Mouse (Mus musculus) MEL (cell line): Measurements from ENCODE around the gene Cdca4.

Experiments
- BHLHE40 ChIP-seq: IDR thresholded peaks from 2 replicates; pipeline ENCODE4 v1.6.1; 2012; ENCODE audit warnings: low read depth, mild to moderate bottlenecking, inconsistent platforms, low read length, improper control_type of control experiment, borderline replicate concordance
- CHD2 ChIP-seq: IDR thresholded peaks from 2 replicates; pipeline ENCODE4 v1.6.1; 2011; ENCODE audit warnings: low read length, improper control_type of control experiment
- CTCF ChIP-seq, 3 experiments: IDR thresholded peaks in 2 of 3; conservative IDR thresholded peaks in 1 of 3; 2 replicates each; pipeline ENCODE4 v1.5.1; 2011 to 2012; ENCODE audit warnings: low read length in 3 of 3, low read depth in 2 of 3, mild to moderate bottlenecking in 2 of 3, improper control_type of control experiment in 1 of 3, inconsistent platforms in 1 of 3, mixed read lengths in 1 of 3, moderate library complexity in 1 of 3; ENCODE audit not compliant: control insufficient read depth in 1 of 3, insufficient read depth in 1 of 3, poor library complexity in 1 of 3, severe bottlenecking in 1 of 3
- EP300 ChIP-seq, 2 experiments: IDR thresholded peaks; 2 replicates each; pipeline ENCODE4 v1.6.1; 2011; ENCODE audit warnings: improper control_type of control experiment in 2 of 2, low read length in 2 of 2, low read depth in 1 of 2, mild to moderate bottlenecking in 1 of 2
- GATA1 ChIP-seq: IDR thresholded peaks from 2 replicates; pipeline ENCODE4 v1.6.1; 2011; ENCODE audit warnings: low read depth, low read length, improper control_type of control experiment
- MXI1 ChIP-seq: IDR thresholded peaks from 2 replicates; pipeline ENCODE4 v1.6.1; 2011; ENCODE audit warnings: mild to moderate bottlenecking, low read depth, low read length, improper control_type of control experiment
- MYC ChIP-seq: IDR thresholded peaks from 2 replicates; pipeline ENCODE4 v1.6.1; 2011; ENCODE audit warnings: low read depth, mild to moderate bottlenecking, low read length, improper control_type of control experiment, moderate library complexity
- NELFE ChIP-seq: IDR thresholded peaks from 2 replicates; pipeline ENCODE4 v1.6.1; 2011; ENCODE audit warnings: low read depth, low read length, improper control_type of control experiment
- POLR2A ChIP-seq, 2 experiments: IDR thresholded peaks; 2 replicates each; pipeline ENCODE4 v1.6.1; 2011 to 2012; ENCODE audit warnings: low read length in 2 of 2, mild to moderate bottlenecking in 2 of 2, control low read depth in 1 of 2, improper control_type of control experiment in 1 of 2, low read depth in 1 of 2, moderate library complexity in 1 of 2; ENCODE audit not compliant: control insufficient read depth in 1 of 2, insufficient read depth in 1 of 2, poor library complexity in 1 of 2
- POLR2AphosphoS2 ChIP-seq: IDR thresholded peaks from 2 replicates; pipeline ENCODE4 v1.6.1; 2011; ENCODE audit warnings: low read length, improper control_type of control experiment
- POLR2AphosphoS5 ChIP-seq: IDR thresholded peaks from 2 replicates; pipeline ENCODE4 v1.6.1; 2012; ENCODE audit warnings: low read depth, borderline replicate concordance, mild to moderate bottlenecking, inconsistent platforms, low read length, moderate library complexity, mixed read lengths
- UBTF ChIP-seq: IDR thresholded peaks from 2 replicates; pipeline ENCODE4 v1.6.1; 2012; ENCODE audit warnings: low read depth, mild to moderate bottlenecking, inconsistent platforms, low read length, improper control_type of control experiment, moderate library complexity, borderline replicate concordance; ENCODE audit not compliant: insufficient read depth
- USF1 ChIP-seq: IDR thresholded peaks from 2 replicates; pipeline ENCODE4 v1.6.1; 2014; ENCODE audit warnings: low read depth, mild to moderate bottlenecking, inconsistent platforms, low read length, improper control_type of control experiment, moderate library complexity

DNA sequence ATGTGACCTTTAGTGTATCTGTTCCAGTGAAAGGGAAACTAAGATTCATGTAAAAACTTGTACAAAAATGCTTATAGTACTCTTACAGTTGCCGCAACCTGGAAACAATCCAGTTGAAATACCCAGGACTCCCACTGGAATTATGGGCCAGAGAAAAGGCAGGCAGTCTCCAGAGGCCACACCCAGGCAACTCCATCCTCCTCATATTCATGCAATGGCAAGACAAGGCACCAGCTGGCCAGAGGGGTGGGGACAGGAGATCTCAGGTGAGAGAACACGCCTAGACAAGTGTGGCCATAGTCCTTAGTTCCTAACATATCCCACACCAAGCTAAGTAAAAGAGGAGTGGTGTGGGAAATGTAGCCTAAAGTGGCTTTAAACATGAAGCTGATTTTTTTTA is 6.5 kb downstream of the Cdca4 start:
- no peak for TF ChIP-seq CTCF (IDR thresholded peaks at IDR 0.05 in 2 of 3, conservative IDR thresholded peaks at IDR 0.05 in 1 of 3; ENCODE audit: control insufficient read depth in 1 of 3, insufficient read depth in 1 of 3, low read depth in 2 of 3, low read length in 3 of 3, poor library complexity in 1 of 3, severe bottlenecking in 1 of 3)
- no peak for TF ChIP-seq NELFE
- no peak for TF ChIP-seq POLR2AphosphoS2
- no peak for TF ChIP-seq GATA1
- TF ChIP-seq UBTF = no peak
- TF ChIP-seq POLR2A (IDR thresholded peaks at IDR 0.05; ENCODE audit: control insufficient read depth in 1 of 2, insufficient read depth in 1 of 2, low read depth in 1 of 2, low read length in 2 of 2, poor library complexity in 1 of 2) = no peak
- no peak for TF ChIP-seq CHD2
- TF ChIP-seq MYC = no peak
- TF ChIP-seq EP300 (IDR thresholded peaks at IDR 0.05; ENCODE audit: low read depth in 1 of 2, low read length in 2 of 2) = no peak
- no peak for TF ChIP-seq POLR2AphosphoS5
- TF ChIP-seq USF1 = no peak
- TF ChIP-seq BHLHE40 = no peak
- no peak for TF ChIP-seq MXI1
